Mouse (Mus musculus) megakaryocyte, embryonic 14.5 days (primary cell): ENCODE data around the gene Kcna7. TPM values are rescaled to one million over a fixed set of nuclear protein-coding genes. Genes with fewer than 3 reads are reported as not detected.

ENCODE experiments used
- H3K27me3 ChIP-seq: replicated peaks from 2 replicates; pipeline ENCODE3; 2012; ENCODE audit warnings: inconsistent platforms
- H3K36me3 ChIP-seq: replicated peaks from 2 replicates; pipeline ENCODE3; 2012; ENCODE audit warnings: low read length, inconsistent platforms, mixed read lengths
- H3K4me1 ChIP-seq: 2 replicates; pipeline ENCODE4 v1.6.1; 2012; ENCODE audit warnings: inconsistent platforms
- H3K4me3 ChIP-seq: replicated peaks from 2 replicates; pipeline ENCODE3; 2012; ENCODE audit warnings: moderate library complexity, mild to moderate bottlenecking, inconsistent platforms
- H3K9me3 ChIP-seq: 2 replicates; pipeline ENCODE4 v1.6.1; 2012; ENCODE audit warnings: inconsistent platforms
- FLI1 ChIP-seq: IDR thresholded peaks from 2 replicates; pipeline ENCODE4 v1.6.1; 2012; ENCODE audit warnings: low read length, inconsistent platforms, mixed read lengths
- GATA1 ChIP-seq: IDR thresholded peaks from 3 replicates; pipeline ENCODE4 v1.6.1; 2012; ENCODE audit warnings: mixed read lengths, low read length, inconsistent platforms, borderline replicate concordance
- polyA plus RNA-seq: library from polyadenylated mRNA; stranded (reverse); fragments of >175 nt; gene quantifications from 2 replicates; pipeline ENCODE4 v1.2.3, GENCODE M21; 2012; ENCODE audit warnings: low replicate concordance; ENCODE audit not compliant: insufficient read depth

Kcna7 gene
- polyA plus RNA-seq, 1 experiment = not detected

DNA sequence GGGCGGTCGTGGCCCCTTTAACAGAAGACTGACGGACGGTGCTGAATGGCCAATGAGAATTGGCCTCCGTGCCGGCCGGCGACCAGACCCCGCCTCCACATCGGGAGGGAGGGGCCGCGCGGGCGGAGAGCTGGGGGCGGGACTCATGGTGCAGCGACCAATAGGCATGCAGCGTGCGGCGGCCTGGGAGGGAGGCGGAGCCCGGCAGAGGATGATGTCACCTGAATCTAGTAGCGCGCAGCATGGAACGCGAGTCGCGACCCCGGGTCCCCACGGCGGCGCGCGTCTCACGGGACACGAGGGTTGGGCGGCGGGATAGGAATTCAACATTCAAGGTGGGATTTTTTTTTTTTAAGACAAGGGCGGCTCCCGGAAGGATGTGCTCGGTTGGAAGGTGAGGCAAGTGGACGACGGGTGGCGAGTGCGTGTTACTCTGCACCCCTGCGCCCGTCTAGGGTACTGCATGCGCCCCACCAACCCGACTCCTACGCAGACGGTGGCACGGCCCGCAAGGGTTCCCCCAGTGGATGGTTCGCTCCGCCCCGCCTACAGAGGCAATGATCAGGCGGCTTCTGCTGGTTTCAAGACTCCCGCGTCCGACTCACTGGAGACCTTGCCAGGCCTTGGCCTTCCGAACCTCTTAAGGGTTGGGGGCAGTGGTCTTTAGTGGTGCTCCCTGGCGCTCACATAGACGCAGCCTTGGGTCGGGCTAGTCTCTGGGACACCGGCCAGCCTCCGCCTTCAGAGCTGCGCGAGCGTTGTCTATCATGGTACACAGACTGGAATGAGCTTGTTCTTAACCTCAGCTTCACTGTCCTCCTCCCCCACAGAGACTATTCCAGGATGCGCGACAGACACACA is 38.2 kb upstream of the Kcna7 start:
- H3K36me3 ChIP-seq = peaks cover 9% of the 10 kb centered on the region
- no peak for TF ChIP-seq GATA1
- TF ChIP-seq FLI1 = no peak
- peaks cover 60% of the 10 kb centered on the region for H3K4me1 ChIP-seq
- no peaks in the 10 kb centered on the region for H3K9me3 ChIP-seq
- H3K4me3 ChIP-seq = peak overlapping the region; percentile 94
- peaks cover 73% of the 10 kb centered on the region for H3K27me3 ChIP-seq

DNA sequence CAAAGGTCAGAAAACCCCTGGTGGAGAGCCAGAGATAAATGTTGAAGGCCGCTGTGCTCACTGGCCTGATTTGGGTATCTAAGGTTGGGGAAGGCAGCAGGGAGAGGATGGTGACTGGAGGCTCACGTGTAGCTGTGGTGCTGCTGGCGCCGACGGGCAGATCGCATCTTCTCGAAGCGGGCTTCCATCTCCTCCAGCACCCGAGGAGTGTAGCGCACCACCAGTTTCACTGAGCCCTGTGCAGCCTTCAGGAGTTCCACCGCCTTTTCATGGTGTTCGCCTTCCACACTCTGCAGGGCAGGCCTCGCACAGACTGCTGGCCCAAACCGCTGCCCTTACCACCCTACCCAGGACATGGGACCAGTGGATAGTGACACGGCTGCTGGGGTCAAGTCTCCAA is 37.3 kb upstream of the Kcna7 start:
- peaks cover 53% of the 10 kb centered on the region for H3K4me1 ChIP-seq
- peaks cover 64% of the 10 kb centered on the region for H3K27me3 ChIP-seq
- H3K36me3 ChIP-seq = peaks cover 18% of the 10 kb centered on the region
- no peak for TF ChIP-seq GATA1
- TF ChIP-seq FLI1 = no peak
- peak overlapping the region; percentile 94 for H3K4me3 ChIP-seq
- H3K9me3 ChIP-seq = no peaks in the 10 kb centered on the region

DNA sequence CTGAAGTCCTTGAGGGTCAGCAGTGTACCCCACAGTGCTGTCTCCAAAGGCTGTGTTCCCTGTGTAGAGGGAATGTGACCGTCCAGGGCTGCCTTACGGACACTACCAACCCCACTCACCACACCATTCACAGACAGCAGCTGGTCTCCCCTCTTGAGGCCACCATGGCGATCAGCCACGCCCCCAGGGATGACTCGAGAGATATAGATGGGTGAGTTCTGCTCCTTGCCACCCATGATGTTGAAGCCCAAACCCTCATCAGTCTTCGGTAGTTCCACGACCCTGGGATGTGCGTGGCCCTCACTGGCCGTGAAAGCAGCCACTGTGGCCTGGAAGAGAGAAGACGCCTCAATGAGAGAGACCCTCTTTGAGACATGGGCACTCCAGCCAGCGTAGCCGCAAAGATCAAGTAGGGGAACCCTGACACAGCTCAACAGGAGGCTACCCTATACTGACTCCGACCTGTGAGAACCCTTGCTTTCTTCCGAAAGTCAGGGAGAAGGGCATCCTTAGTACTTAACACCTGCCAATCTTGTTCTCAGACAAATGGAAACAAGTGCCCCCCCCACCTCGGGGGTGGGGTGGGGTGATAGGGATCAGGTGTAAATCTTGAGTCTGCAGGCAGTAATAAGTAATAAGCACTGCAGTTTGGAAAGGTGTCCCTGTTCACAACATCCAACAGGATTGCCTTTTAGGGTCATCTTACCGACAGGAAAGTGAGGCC is 36.3 kb upstream of the Kcna7 start:
- H3K36me3 ChIP-seq = peaks cover 28% of the 10 kb centered on the region
- H3K4me1 ChIP-seq = peaks cover 53% of the 10 kb centered on the region
- TF ChIP-seq GATA1 (no peak), FLI1 (no peak)
- H3K4me3 ChIP-seq = peak overlapping the region; percentile 42
- H3K27me3 ChIP-seq = peaks cover 54% of the 10 kb centered on the region
- no peaks in the 10 kb centered on the region for H3K9me3 ChIP-seq

DNA sequence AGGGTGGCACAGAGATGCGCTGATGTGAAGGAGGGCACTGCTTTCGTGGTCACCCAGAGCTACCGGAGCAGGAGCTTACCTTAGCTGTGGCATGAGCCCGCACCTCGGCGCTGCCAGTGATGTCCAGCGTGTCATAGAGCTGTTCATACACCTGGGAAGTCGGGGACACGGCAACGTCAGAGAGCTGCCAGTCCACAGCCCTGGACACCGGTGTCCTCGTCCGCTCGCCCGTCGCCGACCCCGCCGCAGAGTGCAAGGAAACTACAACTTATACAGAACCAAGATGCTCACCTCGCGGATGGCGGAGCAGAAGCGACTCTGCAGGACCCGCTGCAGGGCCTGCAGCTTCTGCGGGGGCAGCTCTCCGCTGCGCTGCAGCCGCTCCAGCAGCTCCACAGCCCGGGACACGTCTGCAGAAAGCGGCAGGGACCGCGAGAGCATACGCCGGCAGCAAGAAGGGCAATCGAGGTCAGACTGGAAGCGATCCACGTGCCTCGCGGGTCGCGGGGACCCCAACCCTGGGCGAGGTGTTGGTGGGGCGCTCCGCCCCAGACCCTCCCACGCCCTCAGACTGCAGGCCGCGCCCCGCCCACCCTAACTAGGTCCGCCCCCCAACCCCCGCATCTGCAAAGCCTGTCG is 35.5 kb upstream of the Kcna7 start:
- H3K36me3 ChIP-seq = peaks cover 34% of the 10 kb centered on the region
- peaks cover 47% of the 10 kb centered on the region for H3K27me3 ChIP-seq
- H3K4me3 ChIP-seq = peak overlapping the region; percentile 92
- TF ChIP-seq FLI1 (no peak), GATA1 (no peak)
- H3K9me3 ChIP-seq = no peaks in the 10 kb centered on the region
- H3K4me1 ChIP-seq = peaks cover 58% of the 10 kb centered on the region

DNA sequence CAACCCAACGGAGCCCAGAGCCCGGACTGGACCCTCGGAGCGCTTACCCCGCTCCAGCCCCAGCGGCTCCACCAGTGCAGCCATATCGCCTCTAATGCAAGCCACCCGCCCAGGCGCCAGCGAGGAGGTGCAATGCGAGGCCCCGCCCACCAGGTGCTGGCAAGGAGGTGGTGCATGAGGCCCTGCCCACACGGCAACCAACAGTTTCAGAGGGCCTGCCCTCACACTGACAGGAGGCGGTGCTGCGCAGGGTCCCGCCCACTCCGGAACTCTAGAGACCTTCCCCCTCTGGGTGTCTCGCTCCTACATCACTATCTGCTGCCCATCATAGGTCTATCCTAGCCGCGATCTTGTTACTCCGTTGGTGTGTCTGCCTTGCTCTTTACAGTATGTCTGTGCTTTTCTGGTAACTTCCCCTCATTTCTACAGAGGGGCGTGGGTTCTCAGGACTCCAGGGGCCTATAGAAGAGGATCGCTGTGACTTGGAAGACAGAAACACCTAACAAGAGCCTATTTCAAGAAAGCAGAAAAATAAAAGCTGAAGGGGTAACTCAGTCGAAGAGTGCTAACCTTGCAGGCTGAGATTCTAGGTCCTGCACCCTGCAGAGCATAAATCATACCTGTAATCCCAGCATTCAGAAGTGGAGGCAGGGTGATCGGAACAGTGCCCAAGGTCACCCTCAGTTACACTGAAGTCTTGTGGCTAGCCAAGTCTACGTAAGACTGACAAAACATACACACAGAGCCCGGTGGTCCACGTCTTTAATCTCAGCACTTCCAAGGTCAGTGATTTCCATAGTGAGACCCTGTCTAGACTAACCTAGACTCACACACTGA is 34.8 kb upstream of the Kcna7 start, which contains the start of gene Lin7b:
TSS of gene Lin7b (minus strand) at position 109 of the 837 bp plus-strand sequence.
- Histone ChIP-seq H3K4me1 (peaks cover 66% of the 10 kb centered on the region), H3K4me3 (peak within 1 kb of the TSS; percentile 92), H3K9me3 (no peaks in the 10 kb centered on the region), H3K36me3 (peaks cover 40% of the 10 kb centered on the region), H3K27me3 (peaks cover 40% of the 10 kb centered on the region)
- TF ChIP-seq FLI1 = no peak
- no peak for TF ChIP-seq GATA1

DNA sequence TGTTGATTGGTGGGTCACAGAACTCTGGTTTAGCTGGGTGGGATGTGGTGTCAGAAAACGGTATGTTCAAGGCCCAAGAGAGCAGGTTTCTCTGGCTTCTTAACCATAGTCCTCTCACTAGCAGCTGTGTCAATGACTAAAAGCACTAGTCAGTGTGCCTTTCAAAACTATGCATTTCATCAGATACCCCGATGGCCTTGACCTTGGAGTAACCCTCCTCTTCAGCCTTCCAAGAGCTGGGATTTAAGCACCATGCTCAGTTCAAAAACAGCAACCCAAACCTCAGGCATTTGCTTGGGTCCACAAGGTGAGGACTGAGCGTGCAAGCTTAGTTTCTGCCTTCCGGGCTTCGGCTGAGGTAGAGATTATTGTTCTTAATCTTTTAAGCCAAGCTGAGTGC is 33.1 kb upstream of the Kcna7 start:
- Histone ChIP-seq H3K27me3 (peaks cover 29% of the 10 kb centered on the region), H3K9me3 (no peaks in the 10 kb centered on the region), H3K4me1 (peaks cover 68% of the 10 kb centered on the region), H3K36me3 (peaks cover 57% of the 10 kb centered on the region), H3K4me3 (no peak overlapping the region)
- no peak for TF ChIP-seq GATA1
- TF ChIP-seq FLI1 = no peak

DNA sequence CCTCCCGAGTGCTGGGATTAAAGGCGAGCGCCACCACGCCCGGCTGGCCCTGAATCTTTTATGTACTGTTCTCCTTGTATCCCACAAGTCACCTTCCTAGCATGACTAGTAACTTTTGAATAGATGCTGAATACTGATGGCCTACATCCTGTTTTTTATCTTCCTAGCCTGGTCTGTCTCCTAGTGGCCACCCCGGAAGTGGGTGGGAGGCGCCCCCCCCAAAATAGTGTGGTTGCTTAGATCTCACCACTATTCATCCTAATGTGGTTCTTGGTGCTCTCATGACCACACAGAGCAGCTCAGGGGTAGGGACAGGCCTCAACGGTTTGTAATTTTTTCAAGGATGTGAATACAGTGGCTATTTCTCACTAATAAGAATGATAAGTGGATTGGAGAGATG is 30.8 kb upstream of the Kcna7 start:
- peaks cover 79% of the 10 kb centered on the region for H3K36me3 ChIP-seq
- H3K4me3 ChIP-seq = no peak overlapping the region
- peaks cover 9% of the 10 kb centered on the region for H3K27me3 ChIP-seq
- H3K4me1 ChIP-seq = peaks cover 61% of the 10 kb centered on the region
- H3K9me3 ChIP-seq = no peaks in the 10 kb centered on the region
- TF ChIP-seq GATA1 (no peak), FLI1 (no peak)

DNA sequence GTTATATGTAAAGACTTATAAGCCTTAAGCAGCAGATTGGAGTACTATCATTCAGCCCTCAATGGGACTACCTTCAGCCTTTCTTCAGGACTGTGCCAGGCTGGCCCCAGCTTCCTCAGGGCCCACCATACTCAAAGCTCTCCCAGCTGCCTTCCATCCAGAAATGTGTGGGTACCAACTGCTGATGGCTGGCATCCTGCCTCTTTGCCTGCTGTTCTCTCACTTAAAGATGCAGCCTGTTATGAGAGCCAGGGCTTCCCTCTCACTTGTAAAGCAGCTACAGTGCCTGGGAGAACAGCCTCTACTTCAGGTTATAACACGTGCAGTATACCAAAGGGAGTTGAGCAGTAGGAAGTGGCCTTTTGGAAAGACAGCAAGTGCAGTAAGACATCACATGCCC is 29.4 kb upstream of the Kcna7 start:
- Histone ChIP-seq H3K4me3 (peak overlapping the region; percentile 10), H3K27me3 (no peaks in the 10 kb centered on the region), H3K36me3 (peaks cover 92% of the 10 kb centered on the region), H3K9me3 (no peaks in the 10 kb centered on the region), H3K4me1 (peaks cover 59% of the 10 kb centered on the region)
- TF ChIP-seq FLI1 = no peak
- no peak for TF ChIP-seq GATA1

DNA sequence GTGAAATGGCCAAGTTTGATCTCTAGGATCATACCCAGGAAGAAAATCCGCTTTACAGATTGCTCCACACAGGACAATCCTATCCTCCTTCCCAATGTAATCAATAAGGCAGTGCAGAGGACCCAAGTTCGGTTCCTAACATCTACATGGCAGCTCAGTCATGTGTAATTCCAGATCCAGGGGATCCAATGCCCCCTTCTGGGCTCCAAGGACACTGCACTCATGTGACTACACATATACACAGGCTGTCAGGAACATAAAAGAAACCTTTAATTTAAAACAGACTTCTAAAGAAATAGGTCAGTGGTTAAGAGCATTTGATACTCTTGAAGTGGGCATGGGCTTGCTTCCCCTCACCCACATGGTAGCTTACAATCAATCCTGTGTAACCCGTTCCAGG is 19.4 kb upstream of the Kcna7 start:
- Histone ChIP-seq H3K4me3 (no peak overlapping the region), H3K4me1 (peaks cover 12% of the 10 kb centered on the region), H3K27me3 (no peaks in the 10 kb centered on the region), H3K9me3 (no peaks in the 10 kb centered on the region), H3K36me3 (peaks cover 98% of the 10 kb centered on the region)
- no peak for TF ChIP-seq FLI1
